Mouse (Mus musculus) monocyte, adult 2 months (primary cell): Measurements from ENCODE around the gene Pyroxd1.

Experiments used
- DNase-seq, 2 experiments: peaks; one replicate each; pipeline ENCODE4 v3.0.0; 2022; ENCODE audit warnings: low spot score in 2 of 2, low read depth in 1 of 2

Pyroxd1 gene

DNA sequence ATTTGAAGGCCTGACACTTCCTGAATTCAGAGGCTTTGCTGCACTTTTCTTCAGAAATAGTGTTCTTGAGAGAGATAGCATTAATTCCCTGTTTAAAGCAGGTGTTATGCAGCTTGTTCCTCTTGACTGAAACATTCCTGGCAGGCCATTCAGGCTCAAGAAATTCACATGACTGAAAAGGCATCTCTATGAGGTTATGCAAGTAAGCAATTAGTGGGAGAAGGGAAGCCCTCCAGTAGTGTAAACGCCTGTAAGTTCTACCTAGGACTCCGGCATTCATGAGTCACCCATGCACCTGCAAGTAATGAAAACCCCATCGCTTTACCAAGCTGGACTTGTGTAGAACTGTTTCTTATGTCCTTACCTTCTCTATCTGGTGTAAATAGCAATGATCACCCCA lies 24.1 kb downstream of the Pyroxd1 start:
- no peak for DNase-seq

GRCm38 (mm10) chr6:142377081-142377480 lies 31.6 kb downstream of the Pyroxd1 start:
- no peak for DNase-seq

GRCm38 (mm10) chr6:142378576-142379330 lies 33.3 kb downstream of the Pyroxd1 start:
- DNase-seq: no peak

GRCm38 (mm10) chr6:142379961-142380360 lies 34.5 kb downstream of the Pyroxd1 start:
- no peak for DNase-seq

GRCm38 (mm10) chr6:142381615-142382014 lies 36.2 kb downstream of the Pyroxd1 start:
- no peak for DNase-seq

DNA sequence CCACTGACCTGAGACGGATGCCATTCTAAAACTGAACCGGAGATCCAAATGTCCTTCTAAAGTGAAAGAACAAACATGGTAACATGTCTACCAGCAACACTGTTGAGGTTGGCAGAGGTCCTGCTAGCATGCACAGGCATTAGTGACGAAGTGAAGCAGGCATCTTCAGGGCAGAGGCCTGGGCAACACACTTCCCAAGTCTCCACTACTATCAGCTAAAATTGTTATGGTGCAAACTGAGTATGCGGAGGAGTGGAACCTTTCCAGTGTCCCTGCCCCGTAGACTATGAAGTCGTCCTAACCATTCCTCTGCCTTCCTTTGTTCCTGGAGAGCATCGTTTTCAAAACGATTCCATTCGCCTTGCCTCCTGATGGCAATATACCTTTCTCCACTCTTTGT lies 39.1 kb downstream of the Pyroxd1 start:
- no peak for DNase-seq

- DNase-seq: no peak
Observed at GRCm38 (mm10) chr6:142386285-142387010, 41.0 kb downstream of the Pyroxd1 start.

DNA sequence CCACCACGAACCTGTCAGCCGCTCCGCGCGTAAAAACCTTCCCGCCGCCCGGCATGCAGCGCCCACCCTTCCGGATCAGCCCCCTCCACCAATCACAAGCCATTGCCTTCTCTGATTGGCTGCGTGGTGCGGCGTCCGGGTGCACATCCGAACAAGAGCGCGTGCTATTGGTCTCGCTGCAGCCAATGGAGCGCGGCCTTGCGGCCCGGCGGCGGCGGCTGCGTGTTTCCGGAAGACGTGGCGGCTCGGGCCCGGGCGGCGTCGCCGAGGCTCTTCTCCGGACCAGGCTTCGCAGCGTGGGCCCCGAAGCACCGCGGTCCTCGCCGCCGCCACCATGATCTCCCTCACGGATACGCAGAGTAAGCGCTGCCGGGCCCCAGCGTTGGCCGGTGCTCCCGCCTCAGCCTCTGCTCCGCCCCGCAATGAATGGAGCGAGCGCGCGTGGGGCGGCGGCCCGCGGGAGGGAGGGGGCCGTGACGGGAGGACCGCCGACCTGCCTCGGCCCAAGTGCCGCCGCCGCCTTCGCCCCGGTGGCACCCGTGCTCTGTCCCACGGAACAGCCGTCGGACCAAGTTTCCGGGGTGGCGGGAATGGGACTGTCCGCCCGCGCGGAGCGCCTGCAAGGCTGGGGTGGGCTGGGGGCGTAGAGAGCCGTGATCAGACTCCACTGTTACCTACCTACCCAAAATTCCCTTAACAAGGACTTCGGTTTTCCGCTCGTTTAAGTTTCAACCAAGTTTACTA lies 41.7 kb downstream of the Pyroxd1 start, which contains the start of the genes Recql and Golt1b:
Recql (minus strand) TSS at position 77 of the 744 bp plus-strand sequence.
Golt1b (plus strand) TSS at position 211 of the 744 bp plus-strand sequence.
- DNase-seq: peak; percentile 95 to 97

DNA sequence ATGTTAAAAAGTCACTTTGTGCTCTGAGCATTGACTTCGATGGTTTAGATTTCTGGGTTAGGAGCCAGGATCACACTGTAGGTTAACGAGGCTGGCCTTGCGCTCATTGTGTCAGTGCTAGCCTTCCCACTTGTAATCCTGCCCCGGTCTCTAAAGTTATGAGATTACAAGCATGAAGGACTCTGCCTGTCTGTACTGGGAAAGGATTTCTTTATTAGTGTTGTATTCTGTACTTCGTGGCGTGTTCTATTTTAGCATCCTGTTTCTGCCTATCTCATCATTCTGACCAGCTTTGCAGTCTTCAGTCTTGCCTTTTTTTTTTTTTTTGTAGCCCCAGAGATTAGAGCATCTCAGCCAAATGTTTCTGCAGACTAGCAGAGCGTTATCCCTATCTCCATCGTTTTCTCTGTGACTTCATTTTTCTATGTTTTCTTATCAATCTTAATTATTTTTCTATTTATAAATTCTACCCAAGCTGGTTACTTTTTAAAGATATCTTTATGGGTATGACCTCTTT lies 42.4 kb downstream of the Pyroxd1 start:
- DNase-seq: no peak

DNA sequence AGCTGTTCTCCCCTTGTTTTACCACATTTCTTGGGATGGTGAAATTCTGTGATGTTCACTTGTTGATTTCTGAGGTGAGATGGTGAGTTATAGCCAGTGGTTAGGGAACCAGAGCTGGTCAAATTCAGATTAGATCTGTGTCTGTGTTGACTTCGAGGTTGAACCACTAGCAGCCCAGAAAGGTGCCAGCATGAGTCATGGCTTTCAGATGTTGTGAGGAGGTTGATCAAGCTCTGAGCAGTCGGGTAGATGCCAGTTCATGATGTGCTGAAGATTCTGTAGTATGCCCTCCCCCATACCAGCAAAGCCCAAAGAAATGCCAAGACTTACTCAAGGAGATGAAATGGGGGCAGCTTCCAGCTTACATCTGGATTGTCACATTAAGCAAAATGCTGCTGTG lies 43.6 kb downstream of the Pyroxd1 start:
- DNase-seq: no peak

DNA sequence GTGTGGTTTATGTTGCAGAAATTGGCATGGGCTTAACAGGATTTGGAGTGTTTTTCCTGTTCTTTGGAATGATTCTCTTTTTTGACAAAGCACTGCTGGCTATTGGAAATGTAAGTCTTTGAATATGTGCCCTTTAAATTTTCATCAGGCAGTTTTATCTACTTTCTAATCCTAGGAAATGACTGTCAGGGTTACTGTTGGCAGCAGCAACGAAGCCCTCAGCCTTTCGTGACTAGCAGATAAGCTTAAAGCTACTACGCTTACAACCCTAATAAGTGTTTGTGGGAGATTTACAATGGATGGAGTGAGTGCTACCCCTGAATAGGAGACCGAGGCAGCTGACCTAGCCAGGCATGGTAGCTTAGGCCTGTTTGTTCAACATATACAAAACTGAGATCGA lies 46.9 kb downstream of the Pyroxd1 start:
- no peak for DNase-seq

DNA sequence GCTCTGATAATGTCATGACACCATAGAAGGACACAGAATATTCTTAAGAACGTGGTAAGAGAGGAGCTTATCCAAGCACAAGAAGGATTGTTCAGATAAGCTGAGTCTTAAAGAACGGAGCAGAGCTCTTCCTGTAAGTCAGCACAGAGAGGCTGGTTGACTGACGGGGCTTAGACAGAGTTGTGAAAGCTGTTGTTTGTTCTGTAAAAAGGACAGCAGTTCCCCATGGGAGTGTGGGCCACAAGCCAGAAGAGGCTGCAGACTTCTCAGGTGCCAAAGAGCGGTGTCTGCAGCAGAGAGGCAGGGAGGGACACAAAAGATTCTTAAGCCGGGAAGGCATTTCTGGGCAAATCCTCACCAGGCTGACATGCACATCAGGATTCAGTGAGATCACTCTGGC lies 49.2 kb downstream of the Pyroxd1 start:
- no peak for DNase-seq

DNA sequence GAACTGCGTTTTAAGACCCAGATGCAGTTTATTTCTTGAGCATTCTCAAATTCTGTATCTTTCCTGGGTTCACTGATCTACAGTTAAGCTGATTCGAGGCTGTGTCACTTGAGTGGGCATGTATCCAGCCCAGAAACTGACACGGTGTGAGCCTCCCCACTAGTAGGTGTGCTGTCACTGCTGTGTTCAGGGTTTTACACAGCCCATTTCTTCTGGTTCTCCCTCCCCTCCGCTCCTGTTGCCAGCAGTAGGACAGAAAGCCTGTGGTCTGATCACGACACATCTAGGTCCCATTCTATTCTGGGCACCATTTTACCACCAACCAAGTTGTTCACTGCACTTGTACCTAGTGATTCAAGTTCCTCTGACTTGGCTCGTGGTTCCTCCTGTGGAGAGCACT lies 50.3 kb downstream of the Pyroxd1 start:
- DNase-seq: no peak

DNA sequence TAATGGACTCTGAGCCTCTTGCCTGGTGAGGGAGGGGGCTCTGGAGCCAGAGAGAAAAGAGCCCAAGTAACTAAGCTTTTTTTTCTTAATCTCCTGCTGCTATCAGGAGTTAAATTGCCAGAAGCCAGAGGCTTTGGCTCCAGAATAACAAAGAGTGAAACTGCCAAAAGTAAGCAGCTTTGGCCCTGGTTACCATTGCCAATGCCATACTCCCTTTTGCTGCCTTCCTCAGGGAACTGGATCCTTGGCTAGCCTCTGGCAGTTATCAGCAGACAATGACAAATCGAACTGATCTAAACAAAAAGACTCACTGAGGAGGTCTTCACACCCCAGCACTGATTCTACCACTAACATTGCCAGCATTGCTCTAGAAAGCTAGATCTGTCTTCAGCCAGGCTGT lies 65.7 kb downstream of the Pyroxd1 start:
- no peak for DNase-seq
